Comparison of ENCODE assay signal across 19 mouse cellular contexts in the genomic region with DNA sequence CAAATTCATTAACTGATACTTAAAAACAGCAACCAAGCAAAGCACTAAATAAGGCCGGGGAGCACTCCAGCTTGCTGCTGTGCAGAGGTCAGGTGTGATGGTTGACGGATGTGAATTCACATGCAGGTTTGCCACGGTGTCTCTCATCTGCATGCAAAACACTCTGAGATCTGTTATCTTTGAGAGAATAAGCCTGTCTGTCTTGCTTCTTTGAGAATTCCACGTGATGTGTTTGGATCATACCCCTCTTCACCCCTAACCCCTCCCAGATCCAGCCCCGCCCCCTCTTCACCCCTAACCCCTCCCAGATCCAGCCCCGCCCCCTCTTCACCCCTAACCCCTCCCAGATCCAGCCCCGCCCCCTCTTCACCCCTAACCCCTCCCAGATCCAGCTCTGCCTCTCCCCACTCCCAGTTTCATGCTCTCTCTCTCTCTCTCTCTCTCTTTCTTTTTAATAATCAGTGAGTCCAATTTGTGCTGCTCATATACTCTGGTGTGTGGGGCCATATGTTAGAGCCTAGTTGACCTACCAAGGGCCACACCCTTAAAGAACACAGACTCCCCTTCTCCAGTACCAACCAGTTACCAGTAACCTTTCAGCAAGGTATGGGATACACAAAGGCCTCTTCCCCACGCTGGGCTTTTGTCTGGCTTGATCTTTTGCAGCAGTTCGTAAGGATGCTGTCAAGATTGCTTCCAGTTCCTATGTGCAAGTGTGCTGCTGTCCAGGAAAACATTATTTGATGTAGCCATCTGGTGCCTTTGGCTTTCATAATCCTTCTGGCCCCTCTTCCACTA.
DNase-seq lines count a peak whose midpoint lies in the region; ATAC-seq and TF ChIP-seq lines count a peak whose summit lies in the region.
"Had no signal": no experiment of that assay in that cellular context is flagged by ENCODE, and none has a peak within 500 bp of the region (broad histone marks: within the 10 kb centered on the region; RNA-seq: fewer than 3 reads in every experiment).

No protein-coding gene starts in this region.

- no peaks in the 10 kb centered on the region for H3K79me2 ChIP-seq in MEL (ENCODE audit: control insufficient read depth, insufficient read depth, low read length, poor library complexity)

- peaks cover 6% of the 10 kb centered on the region; the same call in 1 of the 2 replicates for H3K27me3 ChIP-seq in heart, embryonic 12.5 days (replicated peaks)
- H3K27me3 ChIP-seq in ES-Bruce4 (ENCODE audit: control insufficient read depth, insufficient read depth, low read length, poor library complexity, severe bottlenecking) (no peaks in the 10 kb centered on the region), MEL (ENCODE audit: control insufficient read depth in 1 of 2, insufficient read depth in 2 of 2, low read length in 2 of 2) (no peaks in the 10 kb centered on the region; a peak in 1 of 4 replicates)
- peaks cover 43% of the 10 kb centered on the region for H3K27me3 ChIP-seq in liver, embryonic 13.5 days
- no peaks in the 10 kb centered on the region for H3K27me3 ChIP-seq in stomach, postnatal 0 days (ENCODE audit: control insufficient read depth, insufficient read depth, low read length)
- peaks cover 9% of the 10 kb centered on the region for H3K27me3 ChIP-seq in hindbrain, embryonic 13.5 days
- H3K27me3 ChIP-seq: neural tube, embryonic 12.5 days had no signal

- no peaks in the 10 kb centered on the region for H3K9me3 ChIP-seq in heart, embryonic 12.5 days (replicated peaks)
- no peaks in the 10 kb centered on the region for H3K9me3 ChIP-seq in ES-Bruce4 (replicated peaks; ENCODE audit: control insufficient read depth, insufficient read depth, low read length, poor library complexity, severe bottlenecking)
- no peaks in the 10 kb centered on the region for H3K9me3 ChIP-seq in MEL (replicated peaks; ENCODE audit: insufficient read depth, low read length)
- no peaks in the 10 kb centered on the region for H3K9me3 ChIP-seq in liver, embryonic 13.5 days (replicated peaks)
- H3K9me3 ChIP-seq in stomach, postnatal 0 days (ENCODE audit: control insufficient read depth, low read length) = no peaks in the 10 kb centered on the region
- H3K9me3 ChIP-seq in hindbrain, embryonic 13.5 days = no peaks in the 10 kb centered on the region
- H3K9me3 ChIP-seq: forebrain, embryonic 13.5 days; neural tube, embryonic 12.5 days had no signal

- peak; percentile 68 for ATAC-seq in heart, embryonic 12.5 days (ENCODE audit: insufficient number of reproducible peaks, low FRiP score)
- ATAC-seq in liver, embryonic 13.5 days (ENCODE audit: low read depth) = peak; percentile 35
- no peak for ATAC-seq in stomach, postnatal 0 days (ENCODE audit: low FRiP score, low TSS enrichment)
- ATAC-seq in hindbrain, embryonic 13.5 days (ENCODE audit: low FRiP score) = no peak
- ATAC-seq: forebrain, embryonic 13.5 days had no signal

- TF ChIP-seq RAD21 in MEL (IDR thresholded peaks at IDR 0.05; ENCODE audit: low read depth, low read length) = no peak

- H3K36me3 ChIP-seq in heart, embryonic 12.5 days = no peaks in the 10 kb centered on the region
- H3K36me3 ChIP-seq in ES-Bruce4 (ENCODE audit: control insufficient read depth, insufficient read depth, low read length, poor library complexity, severe bottlenecking) = no peaks in the 10 kb centered on the region
- peaks cover 0 to 38% of the 10 kb centered on the region in 2 experiments; a peak in 2 of 4 replicates for H3K36me3 ChIP-seq in MEL (ENCODE audit: control insufficient read depth in 1 of 2, insufficient read depth in 2 of 2, low read length in 2 of 2)
- no peaks in the 10 kb centered on the region for H3K36me3 ChIP-seq in liver, embryonic 13.5 days
- no peaks in the 10 kb centered on the region for H3K36me3 ChIP-seq in stomach, postnatal 0 days (ENCODE audit: control insufficient read depth, insufficient read depth, low read length)
- H3K36me3 ChIP-seq in hindbrain, embryonic 13.5 days = no peaks in the 10 kb centered on the region
- H3K36me3 ChIP-seq: neural tube, embryonic 12.5 days had no signal

- H3K4me1 ChIP-seq in heart, embryonic 12.5 days (replicated peaks) = peaks cover 21% of the 10 kb centered on the region
- H3K4me1 ChIP-seq in ES-Bruce4 (ENCODE audit: control insufficient read depth, insufficient read depth, low read length) (peaks cover 10% of the 10 kb centered on the region), MEL (ENCODE audit: control insufficient read depth in 1 of 2, insufficient read depth in 2 of 2, low read length in 2 of 2) (peaks cover 19 to 38% of the 10 kb centered on the region in 2 experiments)
- H3K4me1 ChIP-seq in liver, embryonic 13.5 days (replicated peaks) = peaks cover 74% of the 10 kb centered on the region
- 0 out of 2 replicates have a peak, but pooled peaks cover 4% of the 10 kb centered on the region for H3K4me1 ChIP-seq in stomach, postnatal 0 days (replicated peaks; ENCODE audit: control insufficient read depth, insufficient read depth)
- H3K4me1 ChIP-seq in hindbrain, embryonic 13.5 days (replicated peaks) = peaks cover 19% of the 10 kb centered on the region

- intact Hi-C loops in left cerebral cortex, postnatal 25 days (cut with DNase I) = no loop called here

- no peak for TF ChIP-seq CTCF in ES-Bruce4 (IDR thresholded peaks at IDR 0.05; ENCODE audit: low read depth, low read length)
- no peak for TF ChIP-seq CTCF in MEL (IDR thresholded peaks at IDR 0.05 in 2 of 3, conservative IDR thresholded peaks at IDR 0.05 in 1 of 3; ENCODE audit: control insufficient read depth in 1 of 3, insufficient read depth in 1 of 3, low read depth in 2 of 3, low read length in 3 of 3, poor library complexity in 1 of 3, severe bottlenecking in 1 of 3)
- TF ChIP-seq CTCF in stomach, postnatal 0 days (IDR thresholded peaks at IDR 0.05; ENCODE audit: low read depth) = no peak

- no peak for TF ChIP-seq EP300 in ES-Bruce4 (IDR thresholded peaks at IDR 0.05; ENCODE audit: insufficient read depth, low read depth, low read length)
- no peak for TF ChIP-seq EP300 in MEL (IDR thresholded peaks at IDR 0.05; ENCODE audit: low read depth in 1 of 2, low read length in 2 of 2)
- no peak for TF ChIP-seq EP300 in stomach, postnatal 0 days (optimal IDR thresholded peaks at IDR 0.05)

- TF ChIP-seq POLR2A in ES-Bruce4 (IDR thresholded peaks at IDR 0.05; ENCODE audit: insufficient read depth, low read length) (no peak), MEL (IDR thresholded peaks at IDR 0.05; ENCODE audit: control insufficient read depth in 1 of 2, insufficient read depth in 1 of 2, low read depth in 1 of 2, low read length in 2 of 2, poor library complexity in 1 of 2) (no peak)

- DNase-seq in heart, adult 8-10 months (ENCODE audit: low spot score) = no peak
- DNase-seq in MEL (ENCODE audit: low read depth, low spot score) = peak; percentile 50
- DNase-seq in liver, embryonic 13.5 days = peak; percentile 31
- DNase-seq in left cerebral cortex, postnatal 25 days (ENCODE audit: low spot score in 2 of 2) = no peak
- DNase-seq in stomach, postnatal 0 days (ENCODE audit: low spot score) = no peak
- DNase-seq: adrenal gland, postnatal 14 days; cerebellum, adult 9-11 months; gastrocnemius, postnatal 10 days; heart, adult 18-20 months; kidney, adult 2 months; kidney, postnatal 10 days; spleen, adult 18-20 months; thymus, adult 18-20 months had no signal

- peak overlapping the region; percentile 63; the same call in 1 of the 2 replicates for H3K27ac ChIP-seq in heart, embryonic 12.5 days (ENCODE audit: poor library complexity, severe bottlenecking)
- H3K27ac ChIP-seq in ES-Bruce4 (ENCODE audit: insufficient read depth, low read length) = peak overlapping the region; percentile 79
- H3K27ac ChIP-seq in MEL (ENCODE audit: control insufficient read depth, low read depth, low read length) = no peak overlapping the region
- peak overlapping the region; percentile 91 for H3K27ac ChIP-seq in liver, embryonic 13.5 days
- no peak overlapping the region for H3K27ac ChIP-seq in stomach, postnatal 0 days (replicated peaks)
- H3K27ac ChIP-seq in hindbrain, embryonic 13.5 days = no peak overlapping the region; the same call in 1 of the 2 replicates
- H3K27ac ChIP-seq: forebrain, embryonic 13.5 days; neural tube, embryonic 12.5 days had no signal

- WGBS in heart, embryonic 12.5 days = 51% methylated on average over 8 of the region's 9 CpGs
- WGBS in liver, embryonic 13.5 days (ENCODE audit: insufficient replicate concordance) = 32% methylated on average over 7 of the region's 9 CpGs
- WGBS in stomach, postnatal 0 days = 26% methylated on average over 7 of the region's 9 CpGs
- 32% methylated on average over 8 of the region's 9 CpGs for WGBS in hindbrain, embryonic 13.5 days

- H3K4me2 ChIP-seq in heart, embryonic 12.5 days = no peak overlapping the region
- H3K4me2 ChIP-seq in liver, embryonic 13.5 days = peak overlapping the region; percentile 69
- no peak overlapping the region for H3K4me2 ChIP-seq in stomach, postnatal 0 days (replicated peaks; ENCODE audit: low read depth)
- H3K4me2 ChIP-seq in hindbrain, embryonic 13.5 days = no peak overlapping the region
- H3K4me2 ChIP-seq: forebrain, embryonic 13.5 days; midbrain, embryonic 11.5 days; neural tube, embryonic 12.5 days had no signal

- no peak overlapping the region for H3K4me3 ChIP-seq in heart, embryonic 12.5 days
- H3K4me3 ChIP-seq in ES-Bruce4 (ENCODE audit: low read depth, low read length) = peak overlapping the region; percentile 47; the same call in 1 of the 2 replicates
- peak overlapping the region in 1 of 2 experiments; percentile 24; a peak in 2 of 4 replicates for H3K4me3 ChIP-seq in MEL (ENCODE audit: control insufficient read depth in 1 of 2, insufficient read depth in 1 of 2, low read depth in 2 of 2, low read length in 2 of 2)
- H3K4me3 ChIP-seq in liver, embryonic 13.5 days (replicated peaks) = peak overlapping the region; percentile 39
- H3K4me3 ChIP-seq in stomach, postnatal 0 days (ENCODE audit: low read depth, low read length) = no peak overlapping the region
- no peak overlapping the region for H3K4me3 ChIP-seq in hindbrain, embryonic 13.5 days
- H3K4me3 ChIP-seq: forebrain, embryonic 13.5 days; neural tube, embryonic 12.5 days had no signal

- H3K9ac ChIP-seq in heart, embryonic 12.5 days = no peak overlapping the region
- H3K9ac ChIP-seq in ES-Bruce4 (ENCODE audit: low read depth, poor library complexity, severe bottlenecking) (no peak overlapping the region; the same call in 1 of the 2 replicates), MEL (ENCODE audit: control insufficient read depth, low read depth, low read length, poor library complexity, severe bottlenecking) (no peak overlapping the region)
- peak overlapping the region; percentile 68 for H3K9ac ChIP-seq in liver, embryonic 13.5 days
- H3K9ac ChIP-seq in stomach, postnatal 0 days (ENCODE audit: low read length) = no peak overlapping the region
- no peak overlapping the region for H3K9ac ChIP-seq in hindbrain, embryonic 13.5 days
- H3K9ac ChIP-seq: forebrain, embryonic 13.5 days; neural tube, embryonic 12.5 days had no signal

TF ChIP-seq in MEL, 35 proteins besides CTCF, POLR2A, EP300 and RAD21:
- TF ChIP-seq ZNF384 (IDR thresholded peaks at IDR 0.05; ENCODE audit: low read depth, low read length) (no peak), NELFE (IDR thresholded peaks at IDR 0.05; ENCODE audit: low read depth, low read length) (no peak), TAL1 (IDR thresholded peaks at IDR 0.05; ENCODE audit: low read length) (no peak), KAT2A (conservative IDR thresholded peaks at IDR 0.05; ENCODE audit: low read depth, low read length) (no peak)

Comparison
In these comparisons a context has a peak if more than half of its experiments do, and no peak if none do; other contexts are left out.
1. ATAC-seq: peak in heart, embryonic 12.5 days (single experiment) and liver, embryonic 13.5 days (single experiment); none in stomach, postnatal 0 days (single experiment) and hindbrain, embryonic 13.5 days (single experiment).
2. H3K27ac ChIP-seq: peak in heart, embryonic 12.5 days (single experiment), ES-Bruce4 (single experiment) and liver, embryonic 13.5 days (single experiment); none in MEL (single experiment), stomach, postnatal 0 days (single experiment) and hindbrain, embryonic 13.5 days (single experiment).
3. H3K4me3 ChIP-seq: peak in ES-Bruce4 (single experiment) and liver, embryonic 13.5 days (single experiment); none in heart, embryonic 12.5 days (single experiment), stomach, postnatal 0 days (single experiment) and hindbrain, embryonic 13.5 days (single experiment).
4. DNase-seq: peak in MEL (single experiment) and liver, embryonic 13.5 days (single experiment); none in heart, adult 8-10 months (single experiment), left cerebral cortex, postnatal 25 days (0 of 2) and stomach, postnatal 0 days (single experiment).